Mouse (Mus musculus) midbrain, embryonic 15.5 days (tissue): ENCODE results near the gene Gm20388. TPM values are rescaled to one million over a fixed set of nuclear protein-coding genes. Genes with fewer than 3 reads are reported as not detected.

Experiments used
- ATAC-seq: fragments of 200-750 bp; cut with Nextera tagmentation; replicated peaks from 2 replicates; pipeline ENCODE4 v1.8.0; 2017; ENCODE audit warnings: moderate TSS enrichment
- H3K27ac ChIP-seq: fragments of 300-500 bp; sonication (generic); 2 replicates; pipeline ENCODE4 v1.5.1; 2015; ENCODE audit warnings: mild to moderate bottlenecking, inconsistent platforms
- H3K27me3 ChIP-seq: fragments of 300-500 bp; sonication (generic); replicated peaks from 2 replicates; pipeline ENCODE4 v1.6.1; 2015; ENCODE audit warnings: inconsistent platforms
- H3K36me3 ChIP-seq: fragments of 300-500 bp; sonication (generic); replicated peaks from 2 replicates; pipeline ENCODE4 v1.6.1; 2015; ENCODE audit warnings: inconsistent platforms
- H3K4me1 ChIP-seq: fragments of 300-500 bp; sonication (generic); 2 replicates; pipeline ENCODE4 v1.6.1; 2015; ENCODE audit warnings: inconsistent platforms
- H3K4me2 ChIP-seq: fragments of 300-500 bp; sonication (generic); 2 replicates; pipeline ENCODE4 v1.6.1; 2015; ENCODE audit warnings: inconsistent platforms, mild to moderate bottlenecking, moderate library complexity
- H3K4me3 ChIP-seq: fragments of 300-500 bp; sonication (generic); 2 replicates; pipeline ENCODE4 v1.5.1; 2015; ENCODE audit warnings: mild to moderate bottlenecking, inconsistent platforms
- H3K9ac ChIP-seq: fragments of 300-500 bp; sonication (generic); 2 replicates; pipeline ENCODE4 v1.6.1; 2015; ENCODE audit warnings: mild to moderate bottlenecking, inconsistent platforms
- H3K9me3 ChIP-seq: fragments of 300-500 bp; sonication (generic); 2 replicates; pipeline ENCODE4 v1.6.1; 2016; ENCODE audit warnings: inconsistent platforms
- WGBS: fragments of 180-500 bp; shearing (Covaris S2); methylation state at CpG from one replicate; pipeline ENCODE4 v1.1.7; 2015; ENCODE audit warnings: mixed read lengths; 5-methylcytosine and 5-hydroxymethylcytosine counted together
- polyA plus RNA-seq: library from polyadenylated mRNA; unstranded; fragments of >200 nt; fragmentation: Nextera tagmentation; extraction: Ambion mirVana; gene quantifications from 2 replicates; pipeline ENCODE4 v1.2.1, GENCODE M21; 2015

Gene Gm20388
- polyA plus RNA-seq, 1 experiment from 2014 or later = 5.6 TPM

GRCm38 (mm10) chr8:121729323-121729722 is 1818.7 kb downstream of the Gm20388 start, which contains the start of gene Jph3:
Gene Jph3, plus strand, starts transcription at chr8:121729623.
- peaks cover 10% of the 10 kb centered on the region for H3K27me3 ChIP-seq
- H3K4me3 ChIP-seq = peak within 1 kb of the TSS; percentile 81
- H3K36me3 ChIP-seq = no peaks in the 10 kb centered on the region
- WGBS = 8% methylated on average over 12 of the region's 12 CpGs
- ATAC-seq = no peak
- peak within 1 kb of the TSS; percentile 59 for H3K27ac ChIP-seq
- peak within 1 kb of the TSS; percentile 91 for H3K4me2 ChIP-seq
- H3K9me3 ChIP-seq = no peaks in the 10 kb centered on the region
- H3K9ac ChIP-seq = peak within 1 kb of the TSS; percentile 76
- peaks cover 23% of the 10 kb centered on the region for H3K4me1 ChIP-seq

DNA sequence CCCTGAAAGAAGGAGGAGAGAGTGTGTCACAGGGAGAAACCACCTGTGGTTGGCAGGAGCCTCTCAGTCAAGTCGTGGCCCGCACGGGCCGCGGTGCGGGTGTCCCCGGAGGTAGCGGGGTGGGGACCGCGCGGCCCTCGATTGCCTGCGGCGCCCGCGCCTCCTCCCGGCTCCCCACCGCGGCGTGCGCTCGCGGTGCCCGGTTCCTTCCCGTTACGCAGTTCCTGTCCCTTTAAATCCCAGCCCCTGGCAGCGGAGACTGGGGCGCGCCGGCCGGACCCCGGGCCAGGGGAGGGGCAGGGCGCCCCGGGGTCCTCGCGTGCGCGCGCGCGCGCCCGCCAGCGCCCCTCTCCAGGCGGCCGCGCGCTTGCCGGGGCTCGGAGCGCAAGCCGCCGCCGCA is 1819.1 kb downstream of the Gm20388 start:
- H3K4me2 ChIP-seq = peak overlapping the region; percentile 91
- no peaks in the 10 kb centered on the region for H3K9me3 ChIP-seq
- H3K9ac ChIP-seq = peak overlapping the region; percentile 76
- ATAC-seq = 0 out of 2 replicates have a peak, but pooled peaks have one; percentile 51
- H3K36me3 ChIP-seq = no peaks in the 10 kb centered on the region
- H3K4me1 ChIP-seq = peaks cover 23% of the 10 kb centered on the region
- H3K27ac ChIP-seq = 0 out of 2 replicates have a peak overlapping the region, but pooled peaks have one; percentile 24
- WGBS = under 1% methylated on average over 32 of the region's 54 CpGs
- H3K27me3 ChIP-seq = peaks cover 10% of the 10 kb centered on the region
- H3K4me3 ChIP-seq = peak overlapping the region; percentile 81

DNA sequence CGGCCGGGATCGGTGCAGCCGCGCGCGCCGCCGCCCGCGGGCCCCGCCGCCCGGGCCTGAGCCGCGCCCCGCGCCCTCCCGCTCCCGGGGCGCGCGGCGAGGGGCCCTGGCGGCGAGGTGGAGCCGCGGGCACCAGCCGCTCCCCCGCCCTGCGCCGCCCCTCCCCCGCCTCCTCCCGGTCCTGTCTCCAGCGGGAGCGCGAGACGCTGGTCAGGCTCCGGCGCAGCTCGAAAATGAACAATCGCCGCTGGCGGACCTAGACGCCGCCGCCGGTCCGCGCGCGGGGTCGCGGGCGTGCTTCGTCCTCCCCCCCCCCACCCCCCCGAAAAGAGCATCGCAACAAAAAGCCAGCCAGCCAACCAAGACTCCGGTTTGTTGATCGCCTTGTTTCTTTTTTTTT is 1819.5 kb downstream of the Gm20388 start:
- Histone ChIP-seq H3K4me3 (peak overlapping the region; percentile 81), H3K27me3 (peaks cover 10% of the 10 kb centered on the region), H3K36me3 (no peaks in the 10 kb centered on the region), H3K27ac (peak overlapping the region; percentile 59), H3K4me1 (peaks cover 23% of the 10 kb centered on the region), H3K9me3 (no peaks in the 10 kb centered on the region), H3K9ac (peak overlapping the region; percentile 76), H3K4me2 (peak overlapping the region; percentile 91)
- under 1% methylated on average over 50 of the region's 60 CpGs for WGBS
- ATAC-seq = 0 out of 2 replicates have a peak, but pooled peaks have one; percentile 25

GRCm38 (mm10) chr8:121730646-121731045 is 1820.0 kb downstream of the Gm20388 start:
- H3K27me3 ChIP-seq = peaks cover 10% of the 10 kb centered on the region
- under 1% methylated on average over 37 of the region's 37 CpGs for WGBS

DNA sequence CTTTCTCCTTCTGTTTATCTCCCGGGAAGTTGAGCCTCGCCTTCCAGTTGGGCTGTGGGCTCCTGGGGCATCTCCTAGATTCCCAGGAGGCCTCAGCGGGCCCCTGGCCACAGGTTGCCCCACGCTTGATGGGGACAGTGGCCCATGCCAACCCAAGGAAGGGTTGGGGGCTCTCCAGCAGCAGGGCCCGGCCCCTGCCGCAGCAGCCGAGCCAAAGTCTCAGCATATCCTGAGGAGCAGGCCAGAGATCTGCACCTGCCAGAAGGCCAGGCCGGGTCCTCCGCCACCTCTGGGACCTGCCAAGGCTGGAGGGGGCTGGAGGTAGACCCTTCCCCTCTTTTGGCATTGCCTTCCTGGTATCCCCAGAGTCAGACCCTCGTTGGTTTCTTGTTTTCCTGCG is 1820.4 kb downstream of the Gm20388 start:
- H3K36me3 ChIP-seq = no peaks in the 10 kb centered on the region
- H3K27me3 ChIP-seq = peaks cover 10% of the 10 kb centered on the region
- no peaks in the 10 kb centered on the region for H3K9me3 ChIP-seq
- H3K4me1 ChIP-seq = peaks cover 23% of the 10 kb centered on the region
- peak overlapping the region; percentile 81 for H3K4me3 ChIP-seq
- ATAC-seq = peak; percentile 43; the same call in 1 of the 2 replicates
- under 1% methylated on average over 11 of the region's 11 CpGs for WGBS
- 0 out of 2 replicates have a peak overlapping the region, but pooled peaks have one; percentile 17 for H3K27ac ChIP-seq
- peak overlapping the region; percentile 76 for H3K9ac ChIP-seq
- H3K4me2 ChIP-seq = peak overlapping the region; percentile 91

More at GRCm38 (mm10) chr8:121730646-121731045, 1820.0 kb downstream of the Gm20388 start:
- H3K9ac ChIP-seq = peak overlapping the region; percentile 76
- H3K4me1 ChIP-seq = peaks cover 23% of the 10 kb centered on the region
- no peaks in the 10 kb centered on the region for H3K36me3 ChIP-seq
- H3K9me3 ChIP-seq = no peaks in the 10 kb centered on the region
- H3K4me2 ChIP-seq = peak overlapping the region; percentile 91
- ATAC-seq = peak; percentile 49; the same call in 1 of the 2 replicates
- peak overlapping the region; percentile 59 for H3K27ac ChIP-seq
- H3K4me3 ChIP-seq = peak overlapping the region; percentile 81

- H3K9ac ChIP-seq = peak overlapping the region; percentile 76
- WGBS = 3% methylated on average over 26 of the region's 26 CpGs
- peak overlapping the region; percentile 81 for H3K4me3 ChIP-seq
- peak overlapping the region; percentile 91 for H3K4me2 ChIP-seq
- H3K27ac ChIP-seq = 0 out of 2 replicates have a peak overlapping the region, but pooled peaks have one; percentile 39
- H3K9me3 ChIP-seq = no peaks in the 10 kb centered on the region
- H3K36me3 ChIP-seq = no peaks in the 10 kb centered on the region
- ATAC-seq = peak; percentile 32; the same call in 1 of the 2 replicates
- peaks cover 23% of the 10 kb centered on the region for H3K4me1 ChIP-seq
- peaks cover 10% of the 10 kb centered on the region for H3K27me3 ChIP-seq
Observed at GRCm38 (mm10) chr8:121731471-121732333, 1821.1 kb downstream of the Gm20388 start.

- Histone ChIP-seq H3K9me3 (no peaks in the 10 kb centered on the region), H3K27ac (no peak overlapping the region), H3K4me1 (peaks cover 23% of the 10 kb centered on the region), H3K36me3 (no peaks in the 10 kb centered on the region), H3K9ac (peak overlapping the region; percentile 76), H3K4me3 (peak overlapping the region; percentile 81), H3K4me2 (peak overlapping the region; percentile 91), H3K27me3 (peaks cover 10% of the 10 kb centered on the region)
- WGBS = 54% methylated on average over 4 of the region's 4 CpGs
- no peak for ATAC-seq
Observed at GRCm38 (mm10) chr8:121732334-121732665, 1821.7 kb downstream of the Gm20388 start.

GRCm38 (mm10) chr8:121734262-121734661 is 1823.6 kb downstream of the Gm20388 start:
- WGBS = 91% methylated on average over 16 of the region's 16 CpGs
- H3K27ac ChIP-seq = no peak overlapping the region

DNA sequence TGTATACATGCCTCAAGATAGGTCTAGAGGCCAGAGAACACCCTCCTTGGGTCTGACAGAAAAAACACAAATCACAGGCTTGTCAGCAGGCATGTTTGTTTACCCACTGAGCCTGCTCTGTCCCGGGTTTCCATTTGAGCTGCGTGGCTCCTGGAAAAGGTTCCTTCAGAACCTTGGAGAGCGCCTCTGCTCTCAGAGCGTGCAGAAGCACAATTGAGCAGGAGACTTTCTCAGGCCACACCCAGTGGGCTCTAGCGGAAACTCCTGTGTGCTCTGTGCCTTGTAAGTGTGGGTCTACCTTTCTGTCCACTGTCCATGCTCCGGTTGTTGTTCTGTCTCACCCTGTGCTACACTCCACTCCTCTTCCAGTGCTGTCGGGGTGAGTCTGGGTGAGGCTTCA is 1825.6 kb downstream of the Gm20388 start:
- H3K9ac ChIP-seq = no peak overlapping the region
- 19% methylated on average over 7 of the region's 7 CpGs for WGBS
- H3K9me3 ChIP-seq = no peaks in the 10 kb centered on the region
- no peak overlapping the region for H3K4me2 ChIP-seq
- no peak overlapping the region for H3K4me3 ChIP-seq
- no peak overlapping the region for H3K27ac ChIP-seq
- no peak for ATAC-seq
- H3K27me3 ChIP-seq = no peaks in the 10 kb centered on the region; the same call in 1 of the 2 replicates
- H3K4me1 ChIP-seq = peaks cover 19% of the 10 kb centered on the region
- no peaks in the 10 kb centered on the region for H3K36me3 ChIP-seq

More at GRCm38 (mm10) chr8:121734262-121734661, 1823.6 kb downstream of the Gm20388 start:
- Histone ChIP-seq H3K27me3 (no peaks in the 10 kb centered on the region; the same call in none of the 2 replicates), H3K9ac (no peak overlapping the region), H3K4me1 (peaks cover 23% of the 10 kb centered on the region), H3K4me3 (no peak overlapping the region), H3K4me2 (no peak overlapping the region), H3K9me3 (no peaks in the 10 kb centered on the region), H3K36me3 (no peaks in the 10 kb centered on the region)
- no peak for ATAC-seq

DNA sequence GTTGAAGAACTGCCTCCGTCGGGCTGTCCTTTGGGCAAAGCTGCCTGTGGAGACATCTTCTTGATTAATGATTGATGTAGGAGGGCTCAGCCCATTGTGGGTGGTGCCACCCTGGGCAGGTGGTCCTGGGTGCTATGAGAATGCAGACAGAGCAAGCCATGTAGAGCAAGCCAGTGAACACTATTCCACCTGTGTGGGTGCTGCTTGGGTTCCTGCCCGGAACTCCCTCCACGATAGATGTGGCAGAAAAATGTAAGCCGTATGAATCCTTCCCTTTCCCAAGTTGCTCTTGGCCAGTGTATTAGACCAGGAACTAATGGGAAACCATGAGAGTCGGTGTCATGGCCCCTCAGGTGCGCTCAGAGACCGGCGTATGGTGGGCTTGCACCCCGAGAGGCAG is 1830.1 kb downstream of the Gm20388 start:
- H3K4me3 ChIP-seq = no peak overlapping the region
- H3K9ac ChIP-seq = no peak overlapping the region
- H3K4me1 ChIP-seq = no peaks in the 10 kb centered on the region
- no peak overlapping the region for H3K4me2 ChIP-seq
- no peaks in the 10 kb centered on the region for H3K27me3 ChIP-seq
- H3K27ac ChIP-seq = no peak overlapping the region
- no peaks in the 10 kb centered on the region for H3K36me3 ChIP-seq
- ATAC-seq = no peak
- WGBS = 92% methylated on average over 10 of the region's 10 CpGs
- H3K9me3 ChIP-seq = no peaks in the 10 kb centered on the region

GRCm38 (mm10) chr8:121749501-121749900 is 1838.9 kb downstream of the Gm20388 start:
- 83% methylated on average over 9 of the region's 9 CpGs for WGBS
- Histone ChIP-seq H3K4me2 (no peak overlapping the region), H3K4me3 (no peak overlapping the region), H3K9me3 (no peaks in the 10 kb centered on the region), H3K36me3 (0 out of 2 replicates have a peak, but pooled peaks cover 6% of the 10 kb centered on the region), H3K27me3 (no peaks in the 10 kb centered on the region), H3K27ac (no peak overlapping the region), H3K4me1 (no peaks in the 10 kb centered on the region), H3K9ac (no peak overlapping the region)
- ATAC-seq = no peak

- WGBS = 41% methylated on average over 3 of the region's 3 CpGs
Observed at GRCm38 (mm10) chr8:121750512-121750911, 1839.9 kb downstream of the Gm20388 start.

More at GRCm38 (mm10) chr8:121750512-121750911, 1839.9 kb downstream of the Gm20388 start:
- 0 out of 2 replicates have a peak, but pooled peaks cover 6% of the 10 kb centered on the region for H3K36me3 ChIP-seq
- no peak overlapping the region for H3K9ac ChIP-seq
- H3K27me3 ChIP-seq = no peaks in the 10 kb centered on the region
- no peak for ATAC-seq
- H3K4me3 ChIP-seq = no peak overlapping the region
- no peak overlapping the region for H3K27ac ChIP-seq
- no peaks in the 10 kb centered on the region for H3K9me3 ChIP-seq
- H3K4me2 ChIP-seq = no peak overlapping the region
- H3K4me1 ChIP-seq = no peaks in the 10 kb centered on the region
